Mouse (Mus musculus): ENCODE data around the gene Gm9780. TPM values are rescaled to one million over a fixed set of nuclear protein-coding genes. Genes with fewer than 3 reads are reported as not detected.

Gene Gm9780
- total RNA-seq, 2 experiments from 2014 or later: 10.1 to 18.1 TPM

Other genes with a start within 250 kb of the Gm9780 start
- 10 to 100 TPM; 69.8 to 72.3 TPM for gene Anxa11, start 200.6 kb downstream of the Gm9780 start, total RNA-seq (2021)
- 1 to 10 TPM; 1.0 to 3.2 TPM for gene Plac9a, start 139.6 kb downstream of the Gm9780 start, total RNA-seq (2021)
- 1 to 10 TPM; 4.5 to 5.4 TPM for gene Tmem254a, start 115.0 kb downstream of the Gm9780 start, total RNA-seq (2021)
- gene Cphx1, start 104.4 kb downstream of the Gm9780 start, total RNA-seq (2021): not detected
- not detected for gene Duxbl1, start 64.1 kb downstream of the Gm9780 start, total RNA-seq (2021)
- 10 to 100 TPM; 15.5 to 31.0 TPM for gene Tmem254c, start 24.6 kb upstream of the Gm9780 start, total RNA-seq (2021)
- gene Cphx2, start 38.8 kb upstream of the Gm9780 start, total RNA-seq (2021): not detected
- gene Cphx3, start 39.6 kb upstream of the Gm9780 start, total RNA-seq (2021): not detected
- under 1 TPM; 0.24 to 0.61 TPM for gene Duxbl2, start 75.6 kb upstream of the Gm9780 start, total RNA-seq (2021)
- 10 to 100 TPM; 49.7 to 59.8 TPM for gene Plac9b, start 139.8 kb upstream of the Gm9780 start, total RNA-seq (2021)
- gene Tmem254b, start 164.3 kb upstream of the Gm9780 start, total RNA-seq (2021): 1 to 10 TPM; 6.3 to 8.0 TPM
- 1 to 10 TPM; 1.9 to 2.3 TPM for gene Duxbl3, start 215.3 kb upstream of the Gm9780 start, total RNA-seq (2021)